In the genomic region with DNA sequence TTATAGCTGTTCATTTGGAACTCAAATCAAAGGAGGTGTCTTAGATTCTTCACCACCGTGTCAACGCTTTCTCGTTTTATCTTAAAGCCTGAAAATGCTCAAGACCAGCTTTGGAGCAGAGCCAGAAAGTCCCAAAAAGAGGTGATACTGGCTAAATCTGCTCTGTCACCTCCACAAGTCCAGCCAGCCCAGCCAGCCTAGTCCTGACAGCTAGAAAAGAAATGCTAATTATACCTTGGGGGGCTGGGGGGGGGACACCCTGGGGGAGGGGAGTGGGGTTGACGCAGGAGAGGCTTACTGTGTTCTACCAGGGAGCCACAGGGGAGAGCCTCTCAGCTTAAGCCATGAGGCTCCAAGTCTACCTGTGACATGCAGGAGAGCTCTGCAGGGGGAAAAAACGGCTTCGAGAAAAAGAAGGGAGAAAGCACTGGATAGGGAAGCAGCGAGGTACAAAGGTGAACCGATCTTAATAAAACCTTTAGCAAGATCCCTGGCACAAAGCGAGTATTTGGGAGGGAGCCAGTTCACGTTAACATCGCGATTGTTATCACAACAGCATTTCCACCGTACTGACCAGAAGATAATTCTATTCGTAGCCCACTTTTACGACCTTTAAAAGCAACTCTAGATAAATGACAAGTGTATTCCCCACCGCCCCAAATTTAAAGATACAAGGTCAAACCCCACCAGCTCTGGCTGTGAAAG, we compare ENCODE assay signal across 8 mouse cellular contexts. TPM values are rescaled to one million over a fixed set of nuclear protein-coding genes. Genes with fewer than 3 reads are reported as not detected.
A peak's percentile ranks its signal among the peaks of the same experiment; 100 is the strongest.
DNase-seq lines count a peak whose midpoint lies in the region; ATAC-seq and TF ChIP-seq lines count a peak whose summit lies in the region.

No protein-coding gene starts in this region.

- no peak for TF ChIP-seq CTCF in lung, embryonic 14.5 days (IDR thresholded peaks at IDR 0.05; ENCODE audit: low read depth)
- TF ChIP-seq CTCF in bone marrow macrophage, adult 2 months (IDR thresholded peaks at IDR 0.05; ENCODE audit: low read depth, low read length), result no peak

- peak overlapping the region; percentile 79 for H3K9ac ChIP-seq in lung, embryonic 14.5 days
- peak overlapping the region; percentile 91 for H3K9ac ChIP-seq in forebrain, embryonic 15.5 days (replicated peaks)
- H3K9ac ChIP-seq in kidney, embryonic 15.5 days, result peak overlapping the region; percentile 85
- H3K9ac ChIP-seq in midbrain, embryonic 13.5 days (replicated peaks), result peak overlapping the region; percentile 92

- H3K9me3 ChIP-seq in lung, embryonic 14.5 days (ENCODE audit: low read depth, low read length), result no peaks in the 10 kb centered on the region
- H3K9me3 ChIP-seq in forebrain, embryonic 15.5 days, result no peaks in the 10 kb centered on the region
- H3K9me3 ChIP-seq in kidney, embryonic 15.5 days (replicated peaks), result no peaks in the 10 kb centered on the region
- no peaks in the 10 kb centered on the region for H3K9me3 ChIP-seq in midbrain, embryonic 13.5 days

- 0 out of 2 replicates have a peak, but pooled peaks cover 6% of the 10 kb centered on the region for H3K4me1 ChIP-seq in lung, embryonic 14.5 days (ENCODE audit: insufficient read depth)
- H3K4me1 ChIP-seq in bone marrow macrophage, adult 2 months (ENCODE audit: control insufficient read depth, insufficient read depth, low read length), result no peaks in the 10 kb centered on the region
- H3K4me1 ChIP-seq in forebrain, embryonic 15.5 days, result peaks cover 26% of the 10 kb centered on the region
- H3K4me1 ChIP-seq in kidney, embryonic 15.5 days, result peaks cover 12% of the 10 kb centered on the region
- peaks cover 17% of the 10 kb centered on the region for H3K4me1 ChIP-seq in midbrain, embryonic 13.5 days (replicated peaks)

- no peaks in the 10 kb centered on the region for H3K27me3 ChIP-seq in lung, embryonic 14.5 days (ENCODE audit: insufficient read depth, low read length)
- H3K27me3 ChIP-seq in forebrain, embryonic 15.5 days, result no peaks in the 10 kb centered on the region
- H3K27me3 ChIP-seq in kidney, embryonic 15.5 days, result no peaks in the 10 kb centered on the region
- H3K27me3 ChIP-seq in midbrain, embryonic 13.5 days, result no peaks in the 10 kb centered on the region

- peaks cover 10% of the 10 kb centered on the region for H3K36me3 ChIP-seq in lung, embryonic 14.5 days (ENCODE audit: insufficient read depth)
- H3K36me3 ChIP-seq in forebrain, embryonic 15.5 days, result peaks cover 3% of the 10 kb centered on the region; the same call in 1 of the 2 replicates
- peaks cover 17% of the 10 kb centered on the region for H3K36me3 ChIP-seq in kidney, embryonic 15.5 days
- peaks cover 4% of the 10 kb centered on the region; the same call in 1 of the 2 replicates for H3K36me3 ChIP-seq in midbrain, embryonic 13.5 days

- peak; percentile 56 for DNase-seq in lung, embryonic 14.5 days
- DNase-seq in lung, postnatal 14 days, result no peak
- DNase-seq in layer of hippocampus, adult 11-12 months (ENCODE audit: low spot score), result no peak
- no peak for DNase-seq in layer of hippocampus, adult 9-10 months (ENCODE audit: low spot score)

- ATAC-seq in lung, embryonic 14.5 days (ENCODE audit: insufficient read depth), result no peak
- 0 out of 2 replicates have a peak, but pooled peaks have one; percentile 12 for ATAC-seq in forebrain, embryonic 15.5 days (replicated peaks)
- ATAC-seq in kidney, embryonic 15.5 days (replicated peaks; ENCODE audit: low FRiP score), result no peak
- 0 out of 2 replicates have a peak, but pooled peaks have one; percentile 15 for ATAC-seq in midbrain, embryonic 13.5 days

- peak overlapping the region; percentile 67 for H3K4me2 ChIP-seq in lung, embryonic 14.5 days
- H3K4me2 ChIP-seq in forebrain, embryonic 15.5 days (replicated peaks), result peak overlapping the region; percentile 78
- peak overlapping the region; percentile 89 for H3K4me2 ChIP-seq in kidney, embryonic 15.5 days
- peak overlapping the region; percentile 94 for H3K4me2 ChIP-seq in midbrain, embryonic 13.5 days (replicated peaks)

- no peak for TF ChIP-seq POLR2A in bone marrow macrophage, adult 2 months (IDR thresholded peaks at IDR 0.05; ENCODE audit: borderline replicate concordance, low read depth, low read length)

- peak overlapping the region; percentile 75 for H3K4me3 ChIP-seq in lung, embryonic 14.5 days (ENCODE audit: low read depth, low read length)
- H3K4me3 ChIP-seq in bone marrow macrophage, adult 2 months (ENCODE audit: insufficient read depth, low read length), result peak overlapping the region; percentile 79
- H3K4me3 ChIP-seq in forebrain, embryonic 15.5 days, result peak overlapping the region; percentile 98
- H3K4me3 ChIP-seq in kidney, embryonic 15.5 days (replicated peaks), result peak overlapping the region; percentile 89
- H3K4me3 ChIP-seq in midbrain, embryonic 13.5 days (replicated peaks), result peak overlapping the region; percentile 92

- 3% methylated on average over 16 of the region's 16 CpGs for WGBS in lung, embryonic 14.5 days
- 2% methylated on average over 16 of the region's 16 CpGs for WGBS in forebrain, embryonic 15.5 days
- 5% methylated on average over 16 of the region's 16 CpGs for WGBS in kidney, embryonic 15.5 days
- WGBS in midbrain, embryonic 13.5 days, result 2% methylated on average over 16 of the region's 16 CpGs

- H3K27ac ChIP-seq in lung, embryonic 14.5 days (ENCODE audit: low read depth), result no peak overlapping the region
- H3K27ac ChIP-seq in bone marrow macrophage, adult 2 months (ENCODE audit: insufficient read depth, low read depth, low read length), result no peak overlapping the region
- no peak overlapping the region for H3K27ac ChIP-seq in forebrain, embryonic 15.5 days (replicated peaks)
- no peak overlapping the region for H3K27ac ChIP-seq in kidney, embryonic 15.5 days
- H3K27ac ChIP-seq in midbrain, embryonic 13.5 days, result peak overlapping the region; percentile 86; the same call in 1 of the 2 replicates

RNA-seq across cellular contexts. Expression of a gene that starts 1.0 kb away (rescaled TPM):
- 43.7 TPM in 2 replicates for polyA plus RNA-seq in lung, embryonic 14.5 days (2014; fragmentation: Nextera tagmentation; extraction: Ambion mirVana)
- polyA plus RNA-seq in bone marrow macrophage, adult 2 months (2012; ENCODE audit: insufficient read depth, insufficient read length, missing spikeins), result 68.3 and 81.0 TPM in 2 replicates
- 121 and 123 TPM in 2 replicates for polyA plus RNA-seq in forebrain, embryonic 15.5 days (2015; fragmentation: Nextera tagmentation; extraction: Ambion mirVana)
- polyA plus RNA-seq in kidney, embryonic 15.5 days (2015; fragmentation: Nextera tagmentation; extraction: Ambion mirVana), result 46.9 and 49.8 TPM in 2 replicates
- polyA plus RNA-seq in midbrain, embryonic 13.5 days (2015; fragmentation: Nextera tagmentation; extraction: Ambion mirVana), result 81.4 and 81.6 TPM in 2 replicates

RNA-seq across cellular contexts. Expression of a gene that starts 16.1 kb away (rescaled TPM):
- 44.2 and 46.6 TPM in 2 replicates for polyA plus RNA-seq in lung, embryonic 14.5 days (2014; fragmentation: Nextera tagmentation; extraction: Ambion mirVana)
- 11.4 and 13.0 TPM in 2 replicates for polyA plus RNA-seq in bone marrow macrophage, adult 2 months (2012; ENCODE audit: insufficient read depth, insufficient read length, missing spikeins)
- 21.7 and 23.1 TPM in 2 replicates for polyA plus RNA-seq in forebrain, embryonic 15.5 days (2015; fragmentation: Nextera tagmentation; extraction: Ambion mirVana)
- polyA plus RNA-seq in kidney, embryonic 15.5 days (2015; fragmentation: Nextera tagmentation; extraction: Ambion mirVana), result 37.6 and 39.6 TPM in 2 replicates
- polyA plus RNA-seq in midbrain, embryonic 13.5 days (2015; fragmentation: Nextera tagmentation; extraction: Ambion mirVana), result 18.0 and 18.7 TPM in 2 replicates

Comparison
In these comparisons a context has a peak if more than half of its experiments do, and no peak if none do; other contexts are left out.
1. ATAC-seq: peak in forebrain, embryonic 15.5 days (single experiment) and midbrain, embryonic 13.5 days (single experiment); none in lung, embryonic 14.5 days (single experiment) and kidney, embryonic 15.5 days (single experiment).
2. Peak in every context shown above with its lines, with median percentiles within 50 percentile points of each other: H3K4me2 ChIP-seq, H3K4me3 ChIP-seq and H3K9ac ChIP-seq.